Mouse (Mus musculus) liver, postnatal 0 days (tissue): ENCODE measurements around the gene Tdrd12.

Experiments used
- CTCF ChIP-seq: sonication (generic); IDR thresholded peaks from 2 replicates; pipeline ENCODE4 v1.5.1; 2016; ENCODE audit warnings: antibody characterized with exemption, low read depth
- EP300 ChIP-seq: IDR thresholded peaks from 2 replicates; pipeline ENCODE4 v1.6.1; 2016; ENCODE audit warnings: antibody characterized with exemption, low read depth, mild to moderate bottlenecking

DNA sequence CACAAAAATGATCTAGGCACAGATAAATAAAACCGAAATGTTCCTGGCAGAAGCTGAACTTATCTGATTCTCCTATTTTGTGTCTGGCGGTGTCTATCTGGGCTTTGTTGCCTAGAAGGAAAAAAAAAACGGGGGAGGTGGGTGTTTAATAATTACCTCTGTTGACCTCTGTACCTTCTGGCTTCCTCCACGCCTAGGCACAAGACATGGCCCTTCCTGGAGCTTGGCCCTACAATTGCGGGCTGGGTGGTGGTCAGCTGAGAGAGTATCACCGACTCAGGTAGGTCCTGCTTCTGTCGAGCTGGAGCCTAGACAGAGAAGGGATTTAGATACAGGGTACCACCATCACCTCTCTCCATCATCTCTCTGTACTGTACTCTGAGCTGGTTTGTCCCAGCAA is 88.7 kb downstream of the Tdrd12 start:
- TF ChIP-seq CTCF (no peak), EP300 (no peak)
